Mouse (Mus musculus) neural tube, embryonic 13.5 days (tissue): ENCODE measurements around the gene Selenoi. TPM values are rescaled to one million over a fixed set of nuclear protein-coding genes. Genes with fewer than 3 reads are reported as not detected.
A peak's percentile ranks its signal among the peaks of the same experiment; 100 is the strongest.

Experiments
- ATAC-seq: fragments of 200-750 bp; cut with Nextera tagmentation; 2 replicates; pipeline ENCODE4 v1.8.0; 2017; ENCODE audit warnings: low read depth, mild to moderate bottlenecking, moderate TSS enrichment, moderate library complexity
- H3K27ac ChIP-seq: fragments of 300-500 bp; sonication (generic); replicated peaks from 2 replicates; pipeline ENCODE4 v1.5.1; 2015; ENCODE audit warnings: moderate library complexity, mild to moderate bottlenecking, inconsistent platforms
- H3K27me3 ChIP-seq: fragments of 300-500 bp; sonication (generic); 2 replicates; pipeline ENCODE4 v1.6.1; 2015; ENCODE audit warnings: mild to moderate bottlenecking, inconsistent platforms
- H3K36me3 ChIP-seq: fragments of 300-500 bp; sonication (generic); 2 replicates; pipeline ENCODE4 v1.6.1; 2015; ENCODE audit warnings: mild to moderate bottlenecking, inconsistent platforms
- H3K4me1 ChIP-seq: fragments of 300-500 bp; sonication (generic); replicated peaks from 2 replicates; pipeline ENCODE4 v1.6.1; 2015; ENCODE audit warnings: inconsistent platforms
- H3K4me2 ChIP-seq: fragments of 300-500 bp; sonication (generic); 2 replicates; pipeline ENCODE4 v1.6.1; 2015; ENCODE audit warnings: inconsistent platforms, mild to moderate bottlenecking, moderate library complexity
- H3K4me3 ChIP-seq: fragments of 300-500 bp; sonication (generic); 2 replicates; pipeline ENCODE4 v1.5.1; 2015; ENCODE audit warnings: mild to moderate bottlenecking, inconsistent platforms
- H3K9ac ChIP-seq: fragments of 300-500 bp; sonication (generic); 2 replicates; pipeline ENCODE4 v1.6.1; 2015; ENCODE audit warnings: moderate library complexity, mild to moderate bottlenecking, inconsistent platforms
- H3K9me3 ChIP-seq: fragments of 300-500 bp; sonication (generic); 2 replicates; pipeline ENCODE4 v1.6.1; 2016; ENCODE audit warnings: inconsistent platforms
- WGBS: fragments of 180-500 bp; shearing (Covaris S2); methylation state at CpG from one replicate; pipeline ENCODE4 v1.1.7; 2015; 5-methylcytosine and 5-hydroxymethylcytosine counted together
- polyA plus RNA-seq: library from polyadenylated mRNA; unstranded; fragments of >200 nt; fragmentation: Nextera tagmentation; extraction: Ambion mirVana; gene quantifications from 2 replicates; pipeline ENCODE4 v1.2.1, GENCODE M21; 2015

The Selenoi gene
- polyA plus RNA-seq: 23.8 and 27.0 TPM in 2 replicates

GRCm38 (mm10) chr5:30232271-30232971, at the start of gene Selenoi:
Selenoi (plus strand) TSS chr5:30232581.
- Histone ChIP-seq H3K27me3 (no peaks in the 10 kb centered on the region), H3K9me3 (no peaks in the 10 kb centered on the region), H3K4me1 (peaks cover 37% of the 10 kb centered on the region), H3K4me2 (peak within 1 kb of the TSS; percentile 79), H3K4me3 (peak within 1 kb of the TSS; percentile 87), H3K9ac (peak within 1 kb of the TSS; percentile 88), H3K36me3 (peaks cover 6% of the 10 kb centered on the region; the same call in 1 of the 2 replicates), H3K27ac (peak within 1 kb of the TSS; percentile 94)
- WGBS: 5% methylated on average over 71 of the region's 71 CpGs
- ATAC-seq: peak; percentile 100

DNA sequence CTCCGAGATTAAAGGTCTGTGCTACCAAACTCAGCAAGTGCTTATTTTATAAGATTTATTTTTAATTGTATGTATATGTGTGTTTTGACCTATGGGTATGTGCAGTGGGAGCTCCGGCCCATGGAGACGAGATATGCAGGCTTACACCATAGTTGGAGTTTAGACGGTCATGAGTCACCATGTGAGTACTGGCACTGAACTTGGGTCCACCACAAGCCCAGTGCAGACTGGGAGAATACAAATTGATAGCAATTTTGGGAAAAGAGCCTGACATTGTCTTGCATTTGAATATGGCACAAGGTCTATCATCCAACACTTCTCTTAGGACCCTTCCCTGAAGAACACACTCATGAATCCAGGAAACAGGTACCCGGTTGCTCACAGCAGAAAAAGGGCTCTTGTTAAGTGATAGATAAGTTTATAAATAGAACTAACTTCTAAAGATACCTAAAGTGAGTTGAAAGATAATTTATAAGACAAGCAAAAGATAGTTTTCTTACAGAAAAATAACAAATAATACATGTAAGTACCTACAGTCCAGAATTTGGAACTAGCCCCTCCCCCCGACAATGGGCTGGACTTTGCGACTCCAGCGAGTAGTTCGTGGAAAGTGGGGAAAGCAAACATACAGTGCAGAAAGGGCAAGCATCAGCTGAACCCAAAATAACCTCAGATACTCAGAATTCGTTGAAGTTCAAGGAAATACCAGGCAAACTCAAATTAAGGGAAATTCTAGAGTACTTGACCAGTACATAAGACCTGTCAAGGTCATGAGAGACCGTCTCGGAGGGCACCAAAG, 44.5 kb upstream of the Selenoi start:
- no peaks in the 10 kb centered on the region for H3K9me3 ChIP-seq
- no peak overlapping the region for H3K4me2 ChIP-seq
- H3K9ac ChIP-seq: no peak overlapping the region
- peaks cover 55% of the 10 kb centered on the region for H3K36me3 ChIP-seq
- H3K4me3 ChIP-seq: no peak overlapping the region
- ATAC-seq: no peak
- H3K4me1 ChIP-seq: no peaks in the 10 kb centered on the region
- 94% methylated on average over 12 of the region's 12 CpGs for WGBS
- no peak overlapping the region for H3K27ac ChIP-seq
- no peaks in the 10 kb centered on the region for H3K27me3 ChIP-seq

DNA sequence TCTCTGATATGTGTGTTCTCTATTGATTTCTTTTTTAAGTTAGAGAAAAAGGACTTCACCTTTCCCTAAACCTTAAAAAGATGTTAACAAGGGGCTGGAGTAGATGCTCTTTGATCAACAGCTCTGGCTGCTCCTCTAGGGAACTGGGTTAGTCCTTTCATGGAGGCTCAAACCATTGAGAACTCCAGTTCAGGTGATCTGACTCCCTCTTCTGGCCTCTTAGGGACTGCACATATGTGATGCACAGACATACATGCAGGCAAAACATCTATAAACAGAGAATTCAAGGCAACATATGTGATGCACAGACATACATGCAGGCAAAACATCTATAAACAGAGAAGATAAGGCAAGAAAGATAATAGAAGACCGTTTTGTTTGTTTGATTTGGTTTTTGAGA, 39.9 kb upstream of the Selenoi start:
- no peak overlapping the region for H3K4me2 ChIP-seq
- no peak overlapping the region for H3K4me3 ChIP-seq
- no peak for ATAC-seq
- peaks cover 22% of the 10 kb centered on the region for H3K36me3 ChIP-seq
- 91% methylated on average over 1 of the region's 1 CpGs for WGBS
- no peaks in the 10 kb centered on the region for H3K27me3 ChIP-seq
- H3K27ac ChIP-seq: no peak overlapping the region
- no peaks in the 10 kb centered on the region for H3K4me1 ChIP-seq
- H3K9me3 ChIP-seq: no peaks in the 10 kb centered on the region
- no peak overlapping the region for H3K9ac ChIP-seq

- no peak for ATAC-seq
- Histone ChIP-seq H3K4me2 (no peak overlapping the region), H3K9ac (no peak overlapping the region), H3K4me1 (no peaks in the 10 kb centered on the region), H3K27me3 (no peaks in the 10 kb centered on the region), H3K36me3 (peaks cover 4% of the 10 kb centered on the region; the same call in 1 of the 2 replicates), H3K27ac (no peak overlapping the region), H3K4me3 (no peak overlapping the region), H3K9me3 (no peaks in the 10 kb centered on the region)
- WGBS: 93% methylated on average over 5 of the region's 5 CpGs
Observed at GRCm38 (mm10) chr5:30195340-30195739, 37.0 kb upstream of the Selenoi start.

DNA sequence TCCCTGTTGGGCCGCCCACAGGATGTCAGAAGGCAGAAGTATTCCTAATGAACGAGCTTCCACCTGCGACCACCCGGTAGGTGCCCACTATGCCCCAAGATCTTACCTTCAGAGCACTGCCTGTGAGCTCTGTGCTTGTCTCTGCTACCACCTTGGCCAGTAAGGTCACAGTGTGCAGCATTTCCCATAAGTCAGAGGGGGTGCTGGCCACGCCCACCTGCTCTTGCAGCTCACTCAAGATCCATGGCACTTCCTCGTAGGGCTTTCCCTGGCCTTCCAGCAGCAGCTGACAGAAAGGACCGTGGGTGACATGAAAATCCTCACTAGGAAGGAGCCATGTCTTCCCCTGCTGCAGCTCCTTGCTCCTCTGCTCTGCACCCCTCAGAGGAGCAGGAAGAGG, 34.1 kb upstream of the Selenoi start:
- Histone ChIP-seq H3K4me1 (no peaks in the 10 kb centered on the region), H3K27ac (no peak overlapping the region), H3K27me3 (no peaks in the 10 kb centered on the region), H3K9me3 (no peaks in the 10 kb centered on the region), H3K36me3 (no peaks in the 10 kb centered on the region), H3K4me3 (no peak overlapping the region), H3K9ac (no peak overlapping the region), H3K4me2 (no peak overlapping the region)
- no peak for ATAC-seq
- 78% methylated on average over 7 of the region's 7 CpGs for WGBS

- 0 out of 2 replicates have a peak, but pooled peaks have one; percentile 57 for ATAC-seq
- WGBS: 56% methylated on average over 5 of the region's 5 CpGs
- H3K36me3 ChIP-seq: no peaks in the 10 kb centered on the region
- no peak overlapping the region for H3K4me2 ChIP-seq
- H3K9me3 ChIP-seq: no peaks in the 10 kb centered on the region
- H3K9ac ChIP-seq: no peak overlapping the region
- no peaks in the 10 kb centered on the region for H3K27me3 ChIP-seq
- no peak overlapping the region for H3K4me3 ChIP-seq
- H3K27ac ChIP-seq: no peak overlapping the region
- H3K4me1 ChIP-seq: no peaks in the 10 kb centered on the region
Observed at GRCm38 (mm10) chr5:30201521-30201920, 30.9 kb upstream of the Selenoi start.

- no peak overlapping the region for H3K27ac ChIP-seq
- H3K9me3 ChIP-seq: no peaks in the 10 kb centered on the region
- no peak overlapping the region for H3K4me3 ChIP-seq
- no peaks in the 10 kb centered on the region for H3K27me3 ChIP-seq
- no peaks in the 10 kb centered on the region for H3K36me3 ChIP-seq
- H3K4me1 ChIP-seq: no peaks in the 10 kb centered on the region
- no peak for ATAC-seq
- WGBS: 92% methylated on average over 7 of the region's 7 CpGs
- H3K9ac ChIP-seq: no peak overlapping the region
- no peak overlapping the region for H3K4me2 ChIP-seq
Observed at GRCm38 (mm10) chr5:30202221-30202620, 30.2 kb upstream of the Selenoi start.

DNA sequence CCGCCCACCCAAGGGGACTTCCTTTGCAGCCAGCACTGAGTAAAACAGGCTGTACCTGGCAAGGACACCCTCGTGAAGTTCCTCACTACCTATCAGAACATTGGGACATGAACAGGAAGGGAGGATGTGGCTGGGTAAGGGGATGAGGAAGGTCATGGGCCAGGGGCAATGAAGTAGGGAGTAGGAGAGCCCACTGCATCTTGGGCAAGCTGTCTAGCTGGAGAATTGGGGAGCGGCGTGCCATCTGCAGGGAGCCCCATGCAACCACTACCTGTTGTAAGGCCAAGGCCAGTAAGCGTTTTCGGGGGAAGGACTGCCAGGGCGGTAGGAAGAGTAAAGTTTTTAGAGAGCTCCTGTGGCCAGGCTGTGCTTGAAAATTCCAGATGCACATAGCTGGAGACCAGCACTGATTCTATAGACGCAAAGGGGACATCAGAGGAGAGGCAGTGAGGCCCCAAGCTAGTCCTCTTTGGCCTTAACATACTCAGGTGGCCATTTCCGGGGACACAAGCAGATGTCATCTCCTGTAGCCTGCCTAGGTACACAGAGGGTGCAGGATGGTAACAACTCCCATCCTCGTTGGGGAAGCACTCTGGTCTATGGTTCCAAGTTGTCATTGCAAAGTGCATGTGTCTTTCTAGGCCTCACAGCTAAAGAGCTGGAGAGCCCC, 29.0 kb upstream of the Selenoi start:
- H3K9ac ChIP-seq: no peak overlapping the region
- ATAC-seq: no peak
- WGBS: 82% methylated on average over 10 of the region's 10 CpGs
- H3K4me1 ChIP-seq: no peaks in the 10 kb centered on the region
- no peaks in the 10 kb centered on the region for H3K36me3 ChIP-seq
- no peak overlapping the region for H3K4me3 ChIP-seq
- H3K9me3 ChIP-seq: no peaks in the 10 kb centered on the region
- no peak overlapping the region for H3K27ac ChIP-seq
- no peaks in the 10 kb centered on the region for H3K27me3 ChIP-seq
- H3K4me2 ChIP-seq: no peak overlapping the region

- Histone ChIP-seq H3K36me3 (no peaks in the 10 kb centered on the region), H3K9me3 (no peaks in the 10 kb centered on the region), H3K9ac (no peak overlapping the region), H3K27ac (no peak overlapping the region), H3K4me1 (no peaks in the 10 kb centered on the region), H3K27me3 (no peaks in the 10 kb centered on the region), H3K4me2 (no peak overlapping the region), H3K4me3 (no peak overlapping the region)
- ATAC-seq: no peak
- WGBS: 56% methylated on average over 1 of the region's 1 CpGs
Observed at GRCm38 (mm10) chr5:30204441-30204840, 27.9 kb upstream of the Selenoi start.

DNA sequence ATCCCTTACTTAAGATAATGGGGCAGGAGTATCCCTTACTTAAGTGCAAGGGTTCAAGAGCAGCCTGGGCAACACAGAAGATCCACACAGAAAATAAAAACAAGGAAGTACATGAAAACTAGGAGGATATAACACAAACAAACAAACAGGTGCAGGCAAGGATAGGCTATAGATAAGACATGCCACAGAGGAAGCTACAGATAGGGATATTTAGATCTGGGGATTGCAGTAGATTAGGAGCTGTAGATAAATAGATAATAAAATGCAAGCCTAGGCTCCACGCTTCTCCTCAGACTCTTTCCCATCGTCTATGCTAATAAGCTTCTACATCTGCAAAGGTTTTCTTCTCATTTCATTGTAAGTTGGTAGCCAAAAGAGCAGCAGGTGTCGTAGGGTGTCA, 27.3 kb upstream of the Selenoi start:
- Histone ChIP-seq H3K27me3 (no peaks in the 10 kb centered on the region), H3K4me1 (no peaks in the 10 kb centered on the region), H3K27ac (no peak overlapping the region), H3K4me2 (no peak overlapping the region), H3K9ac (no peak overlapping the region), H3K9me3 (no peaks in the 10 kb centered on the region), H3K36me3 (no peaks in the 10 kb centered on the region), H3K4me3 (no peak overlapping the region)
- ATAC-seq: no peak
- WGBS: 77% methylated on average over 3 of the region's 3 CpGs

- no peak within 1 kb of the TSS for H3K9ac ChIP-seq
- no peaks in the 10 kb centered on the region for H3K36me3 ChIP-seq
- WGBS: 41% methylated on average over 5 of the region's 5 CpGs
- no peaks in the 10 kb centered on the region for H3K9me3 ChIP-seq
- no peak for ATAC-seq
- no peak within 1 kb of the TSS for H3K27ac ChIP-seq
- H3K4me3 ChIP-seq: no peak within 1 kb of the TSS
- no peaks in the 10 kb centered on the region for H3K4me1 ChIP-seq
- H3K4me2 ChIP-seq: no peak within 1 kb of the TSS
- no peaks in the 10 kb centered on the region for H3K27me3 ChIP-seq
Observed at GRCm38 (mm10) chr5:30205493-30205892, 26.9 kb upstream of the Selenoi start, which contains the start of gene Adgrf3. Adgrf3 (minus strand) TSS chr5:30205722.

GRCm38 (mm10) chr5:30207276-30207675, 25.1 kb upstream of the Selenoi start:
- Histone ChIP-seq H3K4me1 (no peaks in the 10 kb centered on the region), H3K9ac (no peak overlapping the region), H3K4me3 (no peak overlapping the region), H3K27me3 (no peaks in the 10 kb centered on the region), H3K36me3 (no peaks in the 10 kb centered on the region), H3K9me3 (no peaks in the 10 kb centered on the region), H3K27ac (no peak overlapping the region), H3K4me2 (no peak overlapping the region)
- WGBS: 71% methylated on average over 6 of the region's 6 CpGs
- no peak for ATAC-seq
